Mouse (Mus musculus) MEL (cell line): ENCODE results near the gene Sox12.

ENCODE experiments used
- CTCF ChIP-seq, 3 experiments: IDR thresholded peaks in 2 of 3; conservative IDR thresholded peaks in 1 of 3; 2 replicates each; pipeline ENCODE4 v1.5.1; 2011 to 2012; ENCODE audit warnings: low read length in 3 of 3, low read depth in 2 of 3, mild to moderate bottlenecking in 2 of 3, improper control_type of control experiment in 1 of 3, inconsistent platforms in 1 of 3, mixed read lengths in 1 of 3, moderate library complexity in 1 of 3; ENCODE audit not compliant: control insufficient read depth in 1 of 3, insufficient read depth in 1 of 3, poor library complexity in 1 of 3, severe bottlenecking in 1 of 3
- ETS1 ChIP-seq: IDR thresholded peaks from 2 replicates; pipeline ENCODE4 v1.6.1; 2012; ENCODE audit warnings: low read depth, mild to moderate bottlenecking, inconsistent platforms, low read length, improper control_type of control experiment, moderate library complexity
- GATA1 ChIP-seq: IDR thresholded peaks from 2 replicates; pipeline ENCODE4 v1.6.1; 2011; ENCODE audit warnings: low read depth, low read length, improper control_type of control experiment
- POLR2A ChIP-seq, 2 experiments: IDR thresholded peaks; 2 replicates each; pipeline ENCODE4 v1.6.1; 2011 to 2012; ENCODE audit warnings: low read length in 2 of 2, mild to moderate bottlenecking in 2 of 2, control low read depth in 1 of 2, improper control_type of control experiment in 1 of 2, low read depth in 1 of 2, moderate library complexity in 1 of 2; ENCODE audit not compliant: control insufficient read depth in 1 of 2, insufficient read depth in 1 of 2, poor library complexity in 1 of 2
- SIN3A ChIP-seq: IDR thresholded peaks from 2 replicates; pipeline ENCODE4 v1.6.1; 2012; ENCODE audit warnings: low read length, improper control_type of control experiment, inconsistent platforms

- peak; percentile 36; the same call in 1 of the 2 replicates for TF ChIP-seq ETS1
- TF ChIP-seq SIN3A, result 0 out of 2 replicates have a peak, but pooled peaks have one; percentile 8
- TF ChIP-seq POLR2A (IDR thresholded peaks at IDR 0.05; ENCODE audit: control insufficient read depth in 1 of 2, insufficient read depth in 1 of 2, low read depth in 1 of 2, low read length in 2 of 2, poor library complexity in 1 of 2), result no peak
- no peak for TF ChIP-seq CTCF (IDR thresholded peaks at IDR 0.05 in 2 of 3, conservative IDR thresholded peaks at IDR 0.05 in 1 of 3; ENCODE audit: control insufficient read depth in 1 of 3, insufficient read depth in 1 of 3, low read depth in 2 of 3, low read length in 3 of 3, poor library complexity in 1 of 3, severe bottlenecking in 1 of 3)
- TF ChIP-seq GATA1, result peak; percentile 50
Observed at GRCm38 (mm10) chr2:152446642-152447041, 48.8 kb upstream of the Sox12 start.
